Mouse (Mus musculus): ENCODE data around the gene Lamc2. TPM values are rescaled to one million over a fixed set of nuclear protein-coding genes. Genes with fewer than 3 reads are reported as not detected.

Lamc2 gene
- polyA plus RNA-seq, 1 experiment from 2014 or later: 15.6 TPM

DNA sequence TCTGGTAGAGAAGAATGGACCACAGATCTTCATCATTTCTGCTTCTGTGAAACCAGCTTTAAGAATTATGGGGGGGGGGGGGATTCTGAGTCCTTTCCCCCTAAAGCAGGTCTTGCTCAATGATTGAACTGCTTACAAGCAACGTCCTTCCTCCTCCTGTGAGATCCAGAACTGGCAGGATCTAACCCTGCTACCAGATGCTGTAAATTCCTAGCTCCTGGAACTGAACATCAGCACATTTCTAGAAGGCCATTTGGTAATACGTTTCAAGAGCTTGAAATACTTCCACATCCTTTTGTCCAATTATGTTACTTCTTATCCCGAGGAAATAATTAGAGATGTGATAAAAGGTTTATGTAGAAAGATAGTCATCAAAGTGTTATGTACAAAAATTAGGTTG, 76.4 kb downstream of the Lamc2 start:
- no peak overlapping the region for H3K4me2 ChIP-seq (ENCODE audit: low read depth, low read length)
- no peaks in the 10 kb centered on the region for H3K27me3 ChIP-seq (ENCODE audit: control insufficient read depth, insufficient read depth, low read length)
- no peak overlapping the region for H3K9ac ChIP-seq (ENCODE audit: low read length)
- H3K27ac ChIP-seq (ENCODE audit: low read length): no peak overlapping the region
- no peaks in the 10 kb centered on the region for H3K36me3 ChIP-seq (ENCODE audit: control insufficient read depth, insufficient read depth, low read length)
- ATAC-seq (ENCODE audit: insufficient read depth, low FRiP score): no peak
- WGBS: 53% methylated on average over 3 of the region's 3 CpGs
- no peaks in the 10 kb centered on the region for H3K9me3 ChIP-seq (replicated peaks; ENCODE audit: control insufficient read depth, low read length)
- H3K4me3 ChIP-seq (replicated peaks; ENCODE audit: low read length): no peak overlapping the region
- H3K4me1 ChIP-seq (ENCODE audit: control insufficient read depth, insufficient read depth, low read length): 0 out of 2 replicates have a peak, but pooled peaks cover 6% of the 10 kb centered on the region

DNA sequence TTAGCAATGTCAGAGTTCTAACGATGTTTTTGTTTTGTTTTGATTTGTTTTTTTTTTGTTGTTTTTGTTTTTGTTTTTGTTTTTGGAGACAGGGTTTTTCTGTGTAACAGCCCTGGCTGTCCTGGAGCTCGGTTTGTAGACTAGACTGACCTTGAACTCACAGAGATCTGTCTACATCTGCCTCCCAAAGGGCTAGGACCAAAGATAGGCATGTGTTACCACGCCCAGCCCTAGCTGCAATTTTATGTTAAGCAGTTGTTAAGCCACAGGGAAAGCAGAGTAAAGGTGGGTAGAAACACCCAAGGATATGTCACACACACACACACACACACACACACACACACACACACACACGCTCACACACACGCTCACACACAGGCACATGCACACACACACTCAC, 76.9 kb downstream of the Lamc2 start:
- H3K9ac ChIP-seq (ENCODE audit: low read length): no peak overlapping the region
- no peaks in the 10 kb centered on the region for H3K36me3 ChIP-seq (ENCODE audit: control insufficient read depth, insufficient read depth, low read length)
- WGBS: 79% methylated on average over 5 of the region's 5 CpGs
- 0 out of 2 replicates have a peak, but pooled peaks cover 6% of the 10 kb centered on the region for H3K4me1 ChIP-seq (ENCODE audit: control insufficient read depth, insufficient read depth, low read length)
- ATAC-seq (ENCODE audit: insufficient read depth, low FRiP score): no peak
- H3K4me2 ChIP-seq (ENCODE audit: low read depth, low read length): no peak overlapping the region
- no peak overlapping the region for H3K4me3 ChIP-seq (replicated peaks; ENCODE audit: low read length)
- no peak overlapping the region for H3K27ac ChIP-seq (ENCODE audit: low read length)
- no peaks in the 10 kb centered on the region for H3K9me3 ChIP-seq (replicated peaks; ENCODE audit: control insufficient read depth, low read length)
- no peaks in the 10 kb centered on the region for H3K27me3 ChIP-seq (ENCODE audit: control insufficient read depth, insufficient read depth, low read length)

DNA sequence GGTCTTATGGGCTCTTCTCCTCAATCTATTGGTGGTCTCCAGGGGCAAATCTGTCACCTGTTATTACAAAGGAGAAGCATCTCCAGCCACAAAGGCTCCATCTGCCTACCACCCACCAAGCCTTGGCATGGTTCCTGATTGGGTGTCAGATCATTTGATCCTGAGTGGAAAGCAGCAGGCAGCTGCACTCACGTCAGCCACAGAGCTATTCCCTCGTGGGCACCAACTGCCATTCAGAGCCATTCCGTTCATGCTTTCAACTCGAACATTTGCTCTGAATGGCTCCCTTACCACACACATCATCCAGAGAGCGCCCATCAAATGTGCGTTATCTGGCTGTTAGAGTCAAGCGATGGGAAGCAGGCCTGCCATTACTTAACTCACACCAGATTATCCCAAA, 78.4 kb downstream of the Lamc2 start:
- Histone ChIP-seq H3K36me3 (ENCODE audit: control insufficient read depth, insufficient read depth, low read length) (no peaks in the 10 kb centered on the region), H3K27me3 (ENCODE audit: control insufficient read depth, insufficient read depth, low read length) (no peaks in the 10 kb centered on the region), H3K4me3 (replicated peaks; ENCODE audit: low read length) (no peak overlapping the region), H3K4me1 (ENCODE audit: control insufficient read depth, insufficient read depth, low read length) (0 out of 2 replicates have a peak, but pooled peaks cover 6% of the 10 kb centered on the region), H3K9ac (ENCODE audit: low read length) (no peak overlapping the region), H3K27ac (ENCODE audit: low read length) (no peak overlapping the region), H3K4me2 (ENCODE audit: low read depth, low read length) (no peak overlapping the region), H3K9me3 (replicated peaks; ENCODE audit: control insufficient read depth, low read length) (no peaks in the 10 kb centered on the region)
- 70% methylated on average over 7 of the region's 7 CpGs for WGBS
- ATAC-seq (ENCODE audit: insufficient read depth, low FRiP score): no peak

DNA sequence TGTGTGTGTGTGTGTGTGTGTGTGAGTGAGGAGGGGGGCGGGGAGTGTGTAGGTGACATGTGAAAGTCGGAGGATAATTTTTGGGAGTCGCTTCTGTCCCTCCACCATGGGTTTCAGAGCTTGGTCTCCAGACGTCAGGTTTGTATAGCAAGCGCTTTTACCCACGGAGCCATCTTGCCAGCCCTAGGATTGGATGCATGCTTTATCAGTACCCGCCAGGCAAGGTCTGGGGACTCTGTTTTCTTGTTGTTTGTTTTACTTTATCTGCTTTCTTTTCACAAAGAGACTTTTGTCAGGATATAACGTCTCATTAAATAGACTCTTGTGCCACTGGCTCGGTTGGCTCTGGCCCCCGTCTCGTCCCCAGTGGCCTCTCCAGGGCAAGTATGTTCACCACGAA, 81.4 kb downstream of the Lamc2 start:
- H3K9ac ChIP-seq (ENCODE audit: low read length): no peak overlapping the region
- 0 out of 2 replicates have a peak, but pooled peaks cover 12% of the 10 kb centered on the region for H3K4me1 ChIP-seq (ENCODE audit: control insufficient read depth, insufficient read depth, low read length)
- ATAC-seq (ENCODE audit: insufficient read depth, low FRiP score): no peak
- 54% methylated on average over 12 of the region's 12 CpGs for WGBS
- H3K4me3 ChIP-seq (replicated peaks; ENCODE audit: low read length): no peak overlapping the region
- no peaks in the 10 kb centered on the region for H3K9me3 ChIP-seq (replicated peaks; ENCODE audit: control insufficient read depth, low read length)
- no peaks in the 10 kb centered on the region for H3K27me3 ChIP-seq (ENCODE audit: control insufficient read depth, insufficient read depth, low read length)
- H3K4me2 ChIP-seq (ENCODE audit: low read depth, low read length): no peak overlapping the region
- no peak overlapping the region for H3K27ac ChIP-seq (ENCODE audit: low read length)
- H3K36me3 ChIP-seq (ENCODE audit: control insufficient read depth, insufficient read depth, low read length): no peaks in the 10 kb centered on the region

DNA sequence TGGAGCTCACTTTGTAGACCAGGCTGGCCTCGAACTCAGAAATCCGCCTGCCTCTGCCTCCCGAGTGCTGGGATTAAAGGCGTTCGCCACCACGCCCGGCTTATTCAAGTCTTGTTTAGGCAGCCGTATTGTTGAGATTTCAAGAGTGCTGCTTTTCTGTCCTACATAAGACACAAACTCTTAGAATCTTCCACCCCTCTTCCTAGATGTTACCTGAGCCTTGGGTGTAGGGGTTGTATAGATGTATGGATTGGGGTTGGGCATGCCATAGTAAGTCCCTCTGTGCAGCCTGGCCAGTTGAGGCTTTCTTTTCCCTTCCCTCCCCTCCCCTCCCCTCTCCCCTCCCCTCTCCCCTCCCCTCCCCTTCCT, 83.1 kb downstream of the Lamc2 start:
- ATAC-seq (ENCODE audit: insufficient read depth, low FRiP score): no peak
- Histone ChIP-seq H3K9me3 (replicated peaks; ENCODE audit: control insufficient read depth, low read length) (no peaks in the 10 kb centered on the region), H3K27ac (ENCODE audit: low read length) (no peak overlapping the region), H3K9ac (ENCODE audit: low read length) (no peak overlapping the region), H3K36me3 (ENCODE audit: control insufficient read depth, insufficient read depth, low read length) (no peaks in the 10 kb centered on the region), H3K4me2 (ENCODE audit: low read depth, low read length) (no peak overlapping the region), H3K27me3 (ENCODE audit: control insufficient read depth, insufficient read depth, low read length) (no peaks in the 10 kb centered on the region), H3K4me3 (replicated peaks; ENCODE audit: low read length) (no peak overlapping the region), H3K4me1 (ENCODE audit: control insufficient read depth, insufficient read depth, low read length) (0 out of 2 replicates have a peak, but pooled peaks cover 12% of the 10 kb centered on the region)
- WGBS: 97% methylated on average over 8 of the region's 8 CpGs

DNA sequence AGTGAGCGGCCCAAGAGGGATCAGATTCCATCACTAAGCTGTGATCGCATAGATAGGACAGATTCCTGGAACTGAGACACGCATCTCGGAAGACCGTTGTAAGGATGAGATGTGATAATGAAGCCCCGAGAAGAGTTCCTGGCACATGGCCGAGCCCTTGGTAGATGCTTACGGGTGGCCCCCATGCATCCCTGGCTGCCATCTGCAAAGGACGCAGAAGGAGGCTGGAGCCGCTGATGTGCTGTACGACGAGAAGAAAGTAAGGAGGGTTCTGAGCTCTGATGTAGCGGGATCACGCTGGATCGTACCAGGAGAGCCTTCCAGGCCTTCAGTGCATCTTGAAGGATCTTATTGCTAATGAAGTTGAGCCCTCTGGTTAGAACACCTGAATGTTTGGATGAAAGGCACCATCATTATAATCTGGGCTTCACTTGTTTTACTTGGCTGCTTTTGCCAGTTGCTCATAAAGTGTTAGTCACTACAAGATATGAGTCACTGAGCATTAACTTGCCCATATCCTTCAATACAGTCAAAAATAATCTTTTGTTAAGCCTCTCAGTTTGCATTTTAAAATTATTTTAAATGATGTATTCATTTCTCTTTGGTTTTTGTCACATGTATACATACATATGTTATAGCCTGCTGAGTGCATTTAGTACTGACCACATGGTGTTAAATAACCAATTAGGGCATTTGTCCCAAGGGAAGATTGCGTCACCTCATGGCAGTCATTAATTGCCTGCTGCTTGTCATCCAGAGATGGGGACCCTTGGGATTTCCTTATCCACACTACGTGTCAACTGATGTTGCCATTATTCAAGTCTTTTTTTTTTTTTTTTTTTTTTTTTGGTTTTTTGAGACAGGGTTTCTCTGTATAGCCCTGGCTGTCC, 83.7 kb downstream of the Lamc2 start:
- no peaks in the 10 kb centered on the region for H3K36me3 ChIP-seq (ENCODE audit: control insufficient read depth, insufficient read depth, low read length)
- no peak overlapping the region for H3K4me2 ChIP-seq (ENCODE audit: low read depth, low read length)
- no peaks in the 10 kb centered on the region for H3K27me3 ChIP-seq (ENCODE audit: control insufficient read depth, insufficient read depth, low read length)
- WGBS: 95% methylated on average over 17 of the region's 17 CpGs
- ATAC-seq (ENCODE audit: insufficient read depth, low FRiP score): no peak
- no peak overlapping the region for H3K27ac ChIP-seq (ENCODE audit: low read length)
- H3K9me3 ChIP-seq (replicated peaks; ENCODE audit: control insufficient read depth, low read length): no peaks in the 10 kb centered on the region
- no peak overlapping the region for H3K9ac ChIP-seq (ENCODE audit: low read length)
- 0 out of 2 replicates have a peak, but pooled peaks cover 12% of the 10 kb centered on the region for H3K4me1 ChIP-seq (ENCODE audit: control insufficient read depth, insufficient read depth, low read length)
- no peak overlapping the region for H3K4me3 ChIP-seq (replicated peaks; ENCODE audit: low read length)

DNA sequence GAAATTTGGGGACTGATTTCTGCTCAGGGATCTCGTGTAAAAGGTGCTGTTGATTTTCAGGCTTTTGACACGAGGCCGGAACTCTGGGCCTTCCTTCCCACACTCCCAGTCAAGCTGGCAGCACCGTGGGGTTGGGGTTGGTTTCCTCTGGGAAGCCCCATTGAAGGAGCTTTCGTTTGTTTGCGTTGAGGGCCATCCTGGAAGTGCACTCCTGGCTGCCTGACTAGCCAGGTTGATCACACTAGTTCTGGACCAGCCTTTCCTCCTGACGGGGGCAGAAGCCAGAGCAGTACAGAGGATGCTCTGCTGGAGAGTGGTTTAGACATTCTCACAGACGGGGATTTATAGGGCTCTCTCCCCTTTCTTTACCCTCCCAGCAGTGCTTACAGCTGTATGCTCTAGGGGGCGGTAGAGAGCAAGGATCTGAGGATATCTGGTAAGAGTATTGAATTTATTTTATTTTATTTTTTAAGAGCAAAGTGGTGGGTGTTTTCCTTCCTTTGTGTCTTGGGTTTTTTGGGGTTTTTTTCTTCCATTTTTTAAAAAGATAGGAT, 84.8 kb downstream of the Lamc2 start:
- peak overlapping the region; percentile 60 for H3K27ac ChIP-seq (ENCODE audit: low read length)
- 0 out of 2 replicates have a peak, but pooled peaks cover 12% of the 10 kb centered on the region for H3K4me1 ChIP-seq (ENCODE audit: control insufficient read depth, insufficient read depth, low read length)
- H3K36me3 ChIP-seq (ENCODE audit: control insufficient read depth, insufficient read depth, low read length): no peaks in the 10 kb centered on the region
- H3K9me3 ChIP-seq (replicated peaks; ENCODE audit: control insufficient read depth, low read length): no peaks in the 10 kb centered on the region
- no peaks in the 10 kb centered on the region for H3K27me3 ChIP-seq (ENCODE audit: control insufficient read depth, insufficient read depth, low read length)
- peak overlapping the region; percentile 25; the same call in 1 of the 2 replicates for H3K4me2 ChIP-seq (ENCODE audit: low read depth, low read length)
- ATAC-seq (ENCODE audit: insufficient read depth, low FRiP score): peak; percentile 57; the same call in 1 of the 2 replicates
- no peak overlapping the region for H3K4me3 ChIP-seq (replicated peaks; ENCODE audit: low read length)
- peak overlapping the region; percentile 36 for H3K9ac ChIP-seq (ENCODE audit: low read length)
- 23% methylated on average over 9 of the region's 9 CpGs for WGBS

DNA sequence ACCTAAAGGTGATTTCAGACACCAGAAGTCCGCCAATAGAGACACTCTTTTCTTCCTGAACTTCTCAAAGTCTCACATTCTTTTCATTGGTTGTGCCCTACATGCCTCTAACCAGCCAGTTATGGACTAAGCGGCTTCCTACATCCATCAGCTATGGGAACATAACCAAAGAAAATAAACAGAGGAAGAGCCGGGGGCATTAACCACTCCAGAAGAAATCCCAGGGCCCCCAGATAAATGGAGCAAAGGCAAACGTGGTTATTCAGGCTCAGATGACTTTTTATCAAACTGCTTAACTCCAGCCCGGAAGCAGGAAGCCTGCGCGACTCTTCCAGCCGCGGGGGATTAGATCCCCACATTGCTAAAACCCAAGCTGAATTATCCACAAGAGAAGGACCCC, 85.3 kb downstream of the Lamc2 start:
- Histone ChIP-seq H3K9me3 (replicated peaks; ENCODE audit: control insufficient read depth, low read length) (no peaks in the 10 kb centered on the region), H3K36me3 (ENCODE audit: control insufficient read depth, insufficient read depth, low read length) (no peaks in the 10 kb centered on the region), H3K27ac (ENCODE audit: low read length) (peak overlapping the region; percentile 60), H3K4me3 (replicated peaks; ENCODE audit: low read length) (no peak overlapping the region), H3K4me2 (ENCODE audit: low read depth, low read length) (peak overlapping the region; percentile 25; the same call in 1 of the 2 replicates), H3K27me3 (ENCODE audit: control insufficient read depth, insufficient read depth, low read length) (no peaks in the 10 kb centered on the region), H3K9ac (ENCODE audit: low read length) (peak overlapping the region; percentile 36), H3K4me1 (ENCODE audit: control insufficient read depth, insufficient read depth, low read length) (0 out of 2 replicates have a peak, but pooled peaks cover 12% of the 10 kb centered on the region)
- ATAC-seq (ENCODE audit: insufficient read depth, low FRiP score): no peak
- 16% methylated on average over 9 of the region's 9 CpGs for WGBS

DNA sequence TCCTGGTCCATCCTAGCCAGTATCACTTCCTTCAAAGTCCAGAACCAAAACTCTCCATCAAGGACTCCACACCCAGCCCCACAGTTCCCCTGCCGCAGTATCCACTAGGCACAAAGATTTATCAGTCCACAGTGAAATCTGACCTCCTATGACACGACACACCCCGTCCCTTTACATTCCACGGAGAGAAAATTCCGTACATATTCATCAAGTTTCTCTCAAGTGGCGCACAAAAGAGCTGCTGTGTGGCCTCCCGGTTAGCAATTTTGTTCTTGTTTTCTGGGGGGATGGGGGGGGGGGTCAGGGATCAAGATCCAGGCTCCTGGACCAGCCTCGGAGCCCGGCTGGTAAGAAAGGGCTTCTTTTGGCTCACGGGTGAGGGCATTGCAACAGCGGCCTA, 87.7 kb downstream of the Lamc2 start:
- no peak overlapping the region for H3K27ac ChIP-seq (ENCODE audit: low read length)
- WGBS: 56% methylated on average over 11 of the region's 11 CpGs
- H3K4me1 ChIP-seq (ENCODE audit: control insufficient read depth, insufficient read depth, low read length): 0 out of 2 replicates have a peak, but pooled peaks cover 6% of the 10 kb centered on the region

More for the DNA sequence above, 87.7 kb downstream of the Lamc2 start:
- Histone ChIP-seq H3K9ac (ENCODE audit: low read length) (no peak overlapping the region), H3K36me3 (ENCODE audit: control insufficient read depth, insufficient read depth, low read length) (no peaks in the 10 kb centered on the region), H3K4me3 (replicated peaks; ENCODE audit: low read length) (no peak overlapping the region), H3K4me2 (ENCODE audit: low read depth, low read length) (no peak overlapping the region), H3K9me3 (replicated peaks; ENCODE audit: control insufficient read depth, low read length) (no peaks in the 10 kb centered on the region), H3K27me3 (ENCODE audit: control insufficient read depth, insufficient read depth, low read length) (no peaks in the 10 kb centered on the region)
- no peak for ATAC-seq (ENCODE audit: insufficient read depth, low FRiP score)

Data from stomach, embryonic 16.5 days (tissue).